Mouse (Mus musculus): ENCODE data around the gene Fbxo21.

DNA sequence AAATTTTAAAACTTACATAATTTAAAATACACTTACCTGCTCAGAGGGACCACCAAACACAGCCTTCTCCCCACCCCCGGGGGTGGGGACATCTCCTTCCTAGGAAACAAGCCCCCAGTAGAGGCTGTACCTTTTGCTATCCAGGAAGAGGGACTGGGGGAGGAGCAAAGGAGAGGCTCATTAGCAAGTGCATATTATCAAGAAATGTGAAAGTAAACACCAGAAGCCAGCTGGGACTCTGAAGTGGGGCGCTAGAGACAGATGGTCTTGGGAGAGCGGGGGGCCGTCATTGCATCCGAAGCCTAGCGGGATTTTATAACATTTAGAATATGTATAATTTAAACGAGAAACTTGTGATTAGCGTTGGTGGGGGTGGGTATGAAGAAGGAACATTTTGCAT is 37.1 kb upstream of the Fbxo21 start:
- TF ChIP-seq POLR2A (IDR thresholded peaks at IDR 0.05; ENCODE audit: low read depth, low read length) (no peak), CTCF (conservative IDR thresholded peaks at IDR 0.05; ENCODE audit: insufficient read depth, insufficient read length, low read depth, low read length) (no peak)

All from kidney, adult 2 months (tissue).